ENCODE assay signal across 10 mouse cellular contexts in the genomic region with DNA sequence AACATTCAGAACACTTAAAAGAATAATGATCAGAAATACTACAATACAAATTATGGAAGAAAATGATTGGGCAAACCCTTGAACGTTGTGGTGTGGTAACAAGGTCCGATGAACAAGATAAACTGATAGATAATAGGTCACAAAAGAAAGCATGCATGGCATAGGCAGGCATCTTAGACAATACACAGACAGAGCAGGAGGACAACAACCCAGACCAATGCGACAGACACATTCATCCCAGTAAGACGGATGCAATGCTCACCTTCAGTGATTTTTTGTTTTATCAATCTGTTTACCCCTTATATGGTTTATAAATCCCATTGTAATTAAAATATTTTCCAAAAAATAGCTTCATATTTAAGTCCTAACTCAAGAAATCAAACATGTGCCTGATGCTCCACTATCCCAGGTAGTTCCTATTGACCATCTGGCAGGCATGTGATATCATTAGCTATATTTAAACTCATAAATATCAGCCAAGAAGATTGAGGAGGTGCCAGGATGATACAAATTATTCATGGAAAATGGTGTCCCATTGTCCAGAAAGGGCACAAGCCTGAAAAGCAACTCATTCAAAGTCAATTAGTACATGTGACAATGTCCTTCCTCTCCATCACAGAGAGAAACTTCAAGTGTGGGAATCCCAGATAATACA.
"Had no signal": no experiment of that assay in that cellular context is flagged by ENCODE, and none has a peak within 500 bp of the region (broad histone marks: within the 10 kb centered on the region; RNA-seq: fewer than 3 reads in every experiment).

No protein-coding gene starts in this region.

- DNase-seq: kidney, adult 8-10 months; kidney, postnatal 36 days; layer of hippocampus, adult 9-11 months; lung, adult 18-20 months; right cerebral cortex, postnatal 14 days; thymus, postnatal 36 days had no signal

- H3K27ac ChIP-seq: kidney, postnatal 0 days; limb, embryonic 13.5 days; liver, embryonic 14.5 days; midbrain, embryonic 13.5 days had no signal

- H3K4me3 ChIP-seq: limb, embryonic 13.5 days; midbrain, embryonic 13.5 days had no signal

- H3K27me3 ChIP-seq: limb, embryonic 13.5 days; midbrain, embryonic 13.5 days had no signal

- ATAC-seq: midbrain, embryonic 13.5 days had no signal
